Mouse (Mus musculus): Measurements from ENCODE around the gene Tmem145.
"Not testable (repeated sequence)": the region's sequence is repeated elsewhere in the genome, so short reads cannot be mapped to it uniquely, and the experiment has no call there.

Gene Tmem145

GRCm38 (mm10) chr7:25305956-25306613 lies at the start of gene Tmem145:
Gene Tmem145, plus strand, starts transcription at chr7:25306106.
- peak; percentile 70 for DNase-seq

GRCm38 (mm10) chr7:25261896-25262295 lies 44.0 kb upstream of the Tmem145 start:
- DNase-seq: no peak

GRCm38 (mm10) chr7:25263968-25264870 lies 41.7 kb upstream of the Tmem145 start:
- DNase-seq: no peak

- not testable (repeated sequence) for DNase-seq
These were observed 40.2 kb upstream of the Tmem145 start for GRCm38 (mm10) chr7:25265743-25266142.

- no peak for DNase-seq
These were observed 39.5 kb upstream of the Tmem145 start for GRCm38 (mm10) chr7:25266180-25266962.

GRCm38 (mm10) chr7:25267301-25267750 lies 38.6 kb upstream of the Tmem145 start, which contains the start of gene Cic:
Gene Cic, plus strand, starts transcription at chr7:25267704.
- peak; percentile 96 for DNase-seq

- peak; percentile 97 for DNase-seq
These were observed 38.0 kb upstream of the Tmem145 start for GRCm38 (mm10) chr7:25267751-25268463.

GRCm38 (mm10) chr7:25268588-25268987 lies 37.3 kb upstream of the Tmem145 start:
- DNase-seq: no peak

GRCm38 (mm10) chr7:25269029-25269428 lies 36.9 kb upstream of the Tmem145 start:
- peak; percentile 48 for DNase-seq

- no peak for DNase-seq
These were observed 36.2 kb upstream of the Tmem145 start for GRCm38 (mm10) chr7:25269545-25270271.

- no peak for DNase-seq
These were observed 35.0 kb upstream of the Tmem145 start for GRCm38 (mm10) chr7:25270652-25271633.

GRCm38 (mm10) chr7:25271651-25272444 lies 34.1 kb upstream of the Tmem145 start:
- DNase-seq: no peak

- DNase-seq: no peak
These were observed 33.3 kb upstream of the Tmem145 start for GRCm38 (mm10) chr7:25272445-25273258.

GRCm38 (mm10) chr7:25273259-25274241 lies 32.4 kb upstream of the Tmem145 start:
- DNase-seq: peak; percentile 15

- DNase-seq: peak; percentile 51
These were observed 31.3 kb upstream of the Tmem145 start for GRCm38 (mm10) chr7:25274571-25274970.

GRCm38 (mm10) chr7:25274996-25275395 lies 30.9 kb upstream of the Tmem145 start:
- no peak for DNase-seq

Measured in thymus, postnatal 4 days (tissue).